Mouse (Mus musculus) lung, embryonic 16.5 days (tissue): ENCODE data around the gene Fam163a. TPM values are rescaled to one million over a fixed set of nuclear protein-coding genes. Genes with fewer than 3 reads are reported as not detected.

Experiments used
- ATAC-seq: fragments of 200-750 bp; cut with Nextera tagmentation; 2 replicates; pipeline ENCODE4 v1.8.0; 2017; ENCODE audit warnings: low read depth, mild to moderate bottlenecking, moderate library complexity
- H3K27ac ChIP-seq: fragments of 300-500 bp; sonication (generic); 2 replicates; pipeline ENCODE4 v1.5.1; 2014; ENCODE audit warnings: mild to moderate bottlenecking, control low read depth, low read length
- H3K27me3 ChIP-seq: fragments of 300-500 bp; sonication (generic); 2 replicates; pipeline ENCODE4 v1.6.1; 2014; ENCODE audit warnings: low read depth, low read length, mixed read lengths; ENCODE audit not compliant: control insufficient read depth, insufficient read depth
- H3K36me3 ChIP-seq: fragments of 300-500 bp; sonication (generic); 2 replicates; pipeline ENCODE4 v1.6.1; 2014; ENCODE audit warnings: low read length; ENCODE audit not compliant: control insufficient read depth, insufficient read depth
- H3K4me1 ChIP-seq: fragments of 300-500 bp; sonication (generic); replicated peaks from 2 replicates; pipeline ENCODE4 v1.6.1; 2014; ENCODE audit warnings: low read length, mixed read lengths; ENCODE audit not compliant: control insufficient read depth, insufficient read depth
- H3K4me2 ChIP-seq: fragments of 300-500 bp; sonication (generic); 2 replicates; pipeline ENCODE4 v1.6.1; 2014; ENCODE audit warnings: low read depth, low read length, control low read depth
- H3K4me3 ChIP-seq: fragments of 300-500 bp; sonication (generic); 2 replicates; pipeline ENCODE4 v1.5.1; 2014; ENCODE audit warnings: mild to moderate bottlenecking, low read length, control low read depth
- H3K9ac ChIP-seq: fragments of 300-500 bp; sonication (generic); 2 replicates; pipeline ENCODE4 v1.6.1; 2014; ENCODE audit warnings: low read length, control low read depth
- H3K9me3 ChIP-seq: fragments of 300-500 bp; sonication (generic); 2 replicates; pipeline ENCODE4 v1.6.1; 2016; ENCODE audit warnings: low read length; ENCODE audit not compliant: control insufficient read depth
- WGBS: fragments of 180-500 bp; shearing (Covaris S2); extraction: QIAGEN DNeasy Blood & Tissue Kit; methylation state at CpG from one replicate; pipeline ENCODE4 v1.1.7; 2014; 5-methylcytosine and 5-hydroxymethylcytosine counted together
- polyA plus RNA-seq: library from polyadenylated mRNA; unstranded; fragments of >200 nt; fragmentation: Nextera tagmentation; extraction: Ambion mirVana; gene quantifications from 2 replicates; pipeline ENCODE4 v1.2.1, GENCODE M21; 2015

The Fam163a gene
- polyA plus RNA-seq, 1 experiment from 2014 or later, result 0.54 TPM

- under 1% methylated on average over 50 of the region's 59 CpGs for WGBS
- ATAC-seq, result peak; percentile 84
- Histone ChIP-seq H3K4me2 (peak within 1 kb of the TSS; percentile 77), H3K27ac (peak within 1 kb of the TSS; percentile 100), H3K9ac (peak within 1 kb of the TSS; percentile 95), H3K4me3 (peak within 1 kb of the TSS; percentile 71), H3K27me3 (no peaks in the 10 kb centered on the region), H3K4me1 (peaks cover 11% of the 10 kb centered on the region), H3K9me3 (no peaks in the 10 kb centered on the region), H3K36me3 (peaks cover 20% of the 10 kb centered on the region)
These were observed 169.4 kb downstream of the Fam163a start, which contains the start of gene Tor1aip2 for GRCm38 (mm10) chr1:156035269-156035929. Gene Tor1aip2 (plus strand): TSS chr1:156035403.

- Histone ChIP-seq H3K36me3 (peaks cover 23% of the 10 kb centered on the region), H3K4me3 (peak overlapping the region; percentile 71), H3K27me3 (no peaks in the 10 kb centered on the region), H3K9me3 (no peaks in the 10 kb centered on the region), H3K4me1 (peaks cover 11% of the 10 kb centered on the region), H3K27ac (peak overlapping the region; percentile 100), H3K4me2 (peak overlapping the region; percentile 77), H3K9ac (peak overlapping the region; percentile 88)
- ATAC-seq, result no peak
- WGBS, result 7% methylated on average over 1 of the region's 1 CpGs
These were observed 170.2 kb downstream of the Fam163a start for GRCm38 (mm10) chr1:156034661-156035060.

DNA sequence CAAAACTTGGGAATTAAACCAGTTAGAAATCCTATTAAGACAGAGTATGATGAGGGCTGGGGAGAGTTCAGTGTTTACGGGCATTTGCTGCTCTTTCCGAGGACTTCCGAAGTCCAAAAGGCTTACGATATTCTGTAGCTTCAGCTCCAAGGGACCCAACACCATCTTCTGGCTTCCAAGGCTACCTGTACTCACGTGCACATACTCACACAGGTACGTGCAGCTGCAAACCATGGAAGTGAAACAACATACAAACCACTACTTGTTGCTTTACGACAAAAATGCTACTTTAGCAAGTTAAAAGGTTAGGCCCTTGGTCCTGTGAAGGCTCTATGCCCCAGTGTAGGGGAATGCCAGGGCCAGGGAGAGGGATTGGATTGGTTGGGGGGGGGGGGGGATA is 170.9 kb downstream of the Fam163a start:
- ATAC-seq, result no peak
- WGBS, result 96% methylated on average over 7 of the region's 7 CpGs
- H3K4me2 ChIP-seq, result no peak overlapping the region
- H3K27ac ChIP-seq, result no peak overlapping the region
- peaks cover 11% of the 10 kb centered on the region for H3K4me1 ChIP-seq
- H3K4me3 ChIP-seq, result no peak overlapping the region
- no peaks in the 10 kb centered on the region for H3K27me3 ChIP-seq
- H3K9me3 ChIP-seq, result no peaks in the 10 kb centered on the region
- peaks cover 28% of the 10 kb centered on the region for H3K36me3 ChIP-seq
- no peak overlapping the region for H3K9ac ChIP-seq

GRCm38 (mm10) chr1:156028340-156028975 is 176.4 kb downstream of the Fam163a start:
- no peak overlapping the region for H3K4me3 ChIP-seq
- WGBS, result 81% methylated on average over 4 of the region's 4 CpGs
- H3K4me2 ChIP-seq, result no peak overlapping the region
- no peaks in the 10 kb centered on the region for H3K27me3 ChIP-seq
- no peak overlapping the region for H3K27ac ChIP-seq
- no peak overlapping the region for H3K9ac ChIP-seq
- no peaks in the 10 kb centered on the region for H3K9me3 ChIP-seq
- H3K36me3 ChIP-seq, result peaks cover 24% of the 10 kb centered on the region
- no peak for ATAC-seq
- H3K4me1 ChIP-seq, result no peaks in the 10 kb centered on the region

DNA sequence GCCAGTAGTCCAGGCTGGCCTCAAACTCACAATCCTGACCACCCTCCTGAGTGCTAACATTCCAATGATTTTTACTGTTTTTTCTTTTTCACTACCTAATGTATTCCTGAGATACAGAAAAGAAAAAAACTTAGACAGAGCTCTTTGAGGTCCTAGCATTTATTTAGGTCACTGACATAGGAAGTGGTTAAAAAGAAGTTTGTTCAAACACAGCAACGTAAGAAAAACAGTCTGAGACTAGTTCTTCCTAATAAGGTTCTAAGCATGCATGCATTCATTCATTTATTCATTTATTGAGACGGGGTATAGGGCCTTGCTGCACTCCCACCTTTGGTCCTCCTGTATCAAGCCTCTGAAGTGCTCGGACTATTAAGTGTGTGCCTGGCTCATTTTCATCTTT is 177.0 kb downstream of the Fam163a start:
- Histone ChIP-seq H3K27ac (no peak overlapping the region), H3K4me3 (no peak overlapping the region), H3K4me1 (no peaks in the 10 kb centered on the region), H3K36me3 (peaks cover 22% of the 10 kb centered on the region), H3K4me2 (no peak overlapping the region), H3K27me3 (no peaks in the 10 kb centered on the region), H3K9ac (no peak overlapping the region), H3K9me3 (no peaks in the 10 kb centered on the region)
- WGBS, result 90% methylated on average over 3 of the region's 3 CpGs
- no peak for ATAC-seq

Other genes starting within 250 kb of the Fam163a start
- 8.4 and 9.5 TPM in 2 replicates for gene Cep350, start 231.8 kb downstream of the Fam163a start, polyA plus RNA-seq
- gene Tor1aip2, start 169.6 kb downstream of the Fam163a start, polyA plus RNA-seq, result 102 and 104 TPM in 2 replicates
- gene Tor1aip1, start 168.5 kb downstream of the Fam163a start, polyA plus RNA-seq, result 36.8 and 37.6 TPM in 2 replicates
- gene Tdrd5, start 98.6 kb upstream of the Fam163a start, polyA plus RNA-seq, result 1.3 TPM in 2 replicates
- 0.11 and 0.13 TPM in 2 replicates for gene Nphs2, start 105.7 kb upstream of the Fam163a start, polyA plus RNA-seq
- gene Gm2000, start 161.0 kb upstream of the Fam163a start, polyA plus RNA-seq, result 776 and 778 TPM in 2 replicates
- 0.15 and 0.41 TPM in 2 replicates for gene Axdnd1, start 216.1 kb upstream of the Fam163a start, polyA plus RNA-seq